Mouse (Mus musculus) layer of hippocampus, adult 18-20 months (tissue): ENCODE data around the gene Ky. TPM values are rescaled to one million over a fixed set of nuclear protein-coding genes. Genes with fewer than 3 reads are reported as not detected.
A peak's percentile ranks its signal among the peaks of the same experiment; 100 is the strongest.

Experiments
- DNase-seq, 2 experiments: peaks; one replicate each; pipeline ENCODE4 v3.0.0; 2022; ENCODE audit warnings: low spot score in 2 of 2
- total RNA-seq, 2 experiments: library from RNA; stranded (reverse); gene quantifications; 2 replicates each; pipeline ENCODE4 v1.2.3; 2021

Gene Ky
- total RNA-seq, 2 experiments from 2014 or later = 2.3 to 3.0 TPM

GRCm38 (mm10) chr9:102547028-102547354 is 41.4 kb downstream of the Ky start:
- no peak for DNase-seq

DNA sequence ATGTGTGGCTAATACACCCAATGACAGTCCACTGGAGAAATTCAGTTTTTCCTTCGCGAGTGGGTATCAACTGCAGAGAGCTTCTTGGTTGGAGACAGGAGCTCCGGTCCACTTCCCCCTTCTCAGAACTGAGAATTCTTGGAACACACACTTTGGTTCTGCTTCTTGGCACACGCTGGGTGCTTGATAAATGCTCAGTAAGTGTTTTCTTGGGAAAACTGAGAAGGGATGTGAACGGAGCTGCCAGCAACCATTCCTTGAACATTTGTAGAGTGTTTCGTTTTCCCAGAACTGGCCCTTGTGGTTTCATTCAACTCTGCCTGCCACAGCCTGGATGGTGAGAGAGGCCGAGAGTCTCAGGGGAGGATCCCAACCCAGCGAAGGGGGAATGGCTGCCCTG is 43.7 kb downstream of the Ky start:
- no peak for DNase-seq

- no peak for DNase-seq
Observed at GRCm38 (mm10) chr9:102551771-102552170, 46.2 kb downstream of the Ky start.

- DNase-seq = no peak
Observed at GRCm38 (mm10) chr9:102553781-102554180, 48.2 kb downstream of the Ky start.

- DNase-seq = no peak
Observed at GRCm38 (mm10) chr9:102558463-102558862, 52.9 kb downstream of the Ky start.

DNA sequence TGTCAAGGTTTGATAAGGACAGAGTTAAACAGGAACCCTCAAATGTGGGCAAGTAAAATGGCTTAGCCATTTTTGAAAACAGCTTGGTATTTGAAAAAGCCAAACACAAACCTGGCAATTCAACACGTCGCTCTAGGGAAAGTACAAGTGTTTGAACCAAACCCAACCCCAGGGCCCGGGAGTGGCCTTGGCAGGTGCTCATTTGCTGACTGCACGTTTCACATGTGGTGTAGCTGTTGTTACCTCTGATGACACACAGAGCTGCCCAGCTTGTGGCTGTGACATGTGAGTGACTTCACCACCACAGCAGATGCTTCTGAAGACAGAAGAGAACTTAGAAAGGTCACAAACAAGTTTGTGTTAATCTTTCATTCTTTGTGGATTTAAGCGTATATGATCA is 67.3 kb downstream of the Ky start:
- no peak for DNase-seq

GRCm38 (mm10) chr9:102577480-102577879 is 71.9 kb downstream of the Ky start:
- DNase-seq = no peak

DNA sequence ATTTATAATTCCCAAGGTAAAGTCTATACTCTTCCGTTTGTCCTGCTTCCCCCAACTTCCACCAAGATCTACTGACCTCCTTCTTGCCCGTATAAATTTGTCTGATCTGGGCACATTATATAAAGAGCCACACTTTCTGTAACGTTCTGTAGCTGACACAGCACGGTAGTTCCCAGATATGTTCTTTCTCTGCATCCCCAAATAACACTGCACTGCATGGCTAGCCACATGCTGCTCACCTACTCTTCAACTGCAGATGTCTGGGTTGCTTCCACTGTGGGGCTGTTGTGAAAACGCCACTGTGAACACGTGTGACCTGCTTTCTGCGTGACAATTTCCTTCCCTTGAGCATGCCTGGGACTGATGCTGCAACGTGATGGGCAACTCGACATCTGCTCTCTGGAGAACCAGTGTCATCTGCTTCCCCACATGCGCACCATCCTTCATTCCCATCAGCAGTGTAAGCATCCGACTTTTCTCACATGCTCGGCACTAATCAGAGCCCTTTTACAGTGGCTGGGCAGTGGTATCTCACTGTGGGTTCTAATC is 76.4 kb downstream of the Ky start:
- DNase-seq = peak in 1 of 2 experiments; percentile 6

- no peak for DNase-seq
Observed at GRCm38 (mm10) chr9:102587347-102587746, 81.8 kb downstream of the Ky start.

- no peak for DNase-seq
Observed at GRCm38 (mm10) chr9:102594667-102595393, 89.3 kb downstream of the Ky start.

Other genes with a start within 250 kb of the Ky start
- 10 to 100 TPM; 22.9 to 23.8 TPM for gene Ephb1, start 151.1 kb upstream of the Ky start, total RNA-seq
- gene Anapc13, start 120.5 kb downstream of the Ky start, total RNA-seq = 100 to 1,000 TPM; 111 to 119 TPM
- gene Cep63, start 120.8 kb downstream of the Ky start, total RNA-seq = 10 to 100 TPM; 31.0 to 35.6 TPM
- gene Amotl2, start 210.9 kb downstream of the Ky start, total RNA-seq = 10 to 100 TPM; 19.2 to 20.5 TPM